Mouse (Mus musculus): Measurements from ENCODE around the gene Nckap5.

- no peak for TF ChIP-seq ZC3H11A (IDR thresholded peaks at IDR 0.05; ENCODE audit: borderline replicate concordance, low read depth, low read length)
- TF ChIP-seq CHD2 (IDR thresholded peaks at IDR 0.05; ENCODE audit: low read depth, low read length): no peak
- TF ChIP-seq ZNF384 (IDR thresholded peaks at IDR 0.05; ENCODE audit: low read depth, low read length): no peak
- no peak for TF ChIP-seq HCFC1 (IDR thresholded peaks at IDR 0.05; ENCODE audit: borderline replicate concordance, insufficient read depth, low read length)
- no peak for TF ChIP-seq MAFK (IDR thresholded peaks at IDR 0.05; ENCODE audit: insufficient read depth, low read depth, low read length)
Measured at GRCm38 (mm10) chr1:126700978-126701320, 129.7 kb downstream of the Nckap5 start.

Data from ES-E14 (cell line).